Mouse (Mus musculus) thymus, adult 2 months (tissue): ENCODE data around the gene Ube2t.

Experiments used
- CTCF ChIP-seq: fragments of 200-500 bp; IDR thresholded peaks from 2 replicates; pipeline ENCODE4 v1.5.1; 2012; ENCODE audit warnings: mild to moderate bottlenecking, control low read depth, low read length, moderate library complexity, borderline replicate concordance; ENCODE audit not compliant: control insufficient read depth, poor library complexity, insufficient read depth; ENCODE audit errors: extremely low read depth
- POLR2A ChIP-seq: fragments of 200-500 bp; IDR thresholded peaks from 2 replicates; pipeline ENCODE4 v1.6.1; 2012; ENCODE audit warnings: mild to moderate bottlenecking, low read length, control low read depth, moderate library complexity; ENCODE audit not compliant: control insufficient read depth, poor library complexity, insufficient read depth; ENCODE audit errors: extremely low read depth

DNA sequence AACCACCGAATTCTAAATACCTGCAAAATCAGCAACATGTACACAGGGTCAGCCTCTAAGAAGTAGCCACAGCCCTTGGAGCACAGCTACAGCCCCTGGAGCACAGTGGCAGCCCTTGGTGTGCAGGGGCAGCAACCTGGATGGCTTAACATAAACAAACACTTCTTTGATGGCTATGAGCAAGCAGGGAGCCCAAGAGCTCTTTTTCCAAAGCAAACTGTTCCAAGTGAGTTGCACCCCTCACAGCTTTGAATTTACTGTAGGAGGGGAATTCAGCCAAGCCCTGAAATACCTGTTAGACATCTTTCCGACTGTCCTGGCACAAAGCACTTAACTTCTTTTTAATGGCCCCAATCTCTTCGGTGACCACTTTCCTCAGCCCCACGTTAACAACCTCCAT, 21.5 kb upstream of the Ube2t start:
- TF ChIP-seq CTCF: no peak
- TF ChIP-seq POLR2A: no peak
